Mouse (Mus musculus) kidney, embryonic 14.5 days (tissue): ENCODE measurements around the gene D10Jhu81e. TPM values are rescaled to one million over a fixed set of nuclear protein-coding genes. Genes with fewer than 3 reads are reported as not detected.

Experiments
- ATAC-seq: fragments of 200-750 bp; cut with Nextera tagmentation; 2 replicates; pipeline ENCODE4 v1.8.0; 2017; ENCODE audit warnings: moderate number of reproducible peaks, mild to moderate bottlenecking, moderate TSS enrichment, moderate library complexity; ENCODE audit not compliant: low FRiP score, low TSS enrichment
- H3K27ac ChIP-seq: fragments of 300-500 bp; sonication (generic); 2 replicates; pipeline ENCODE4 v1.5.1; 2014; ENCODE audit warnings: low read depth, mild to moderate bottlenecking, low read length, moderate library complexity, mixed read lengths
- H3K27me3 ChIP-seq: fragments of 300-500 bp; sonication (generic); 2 replicates; pipeline ENCODE4 v1.6.1; 2014; ENCODE audit warnings: mild to moderate bottlenecking, low read length; ENCODE audit not compliant: control insufficient read depth, insufficient read depth
- H3K36me3 ChIP-seq: fragments of 300-500 bp; sonication (generic); 2 replicates; pipeline ENCODE4 v1.6.1; 2014; ENCODE audit warnings: low read length, mixed read lengths; ENCODE audit not compliant: control insufficient read depth, insufficient read depth
- H3K4me1 ChIP-seq: fragments of 300-500 bp; sonication (generic); 2 replicates; pipeline ENCODE4 v1.6.1; 2014; ENCODE audit warnings: low read length, mixed read lengths; ENCODE audit not compliant: control insufficient read depth, insufficient read depth
- H3K4me2 ChIP-seq: fragments of 300-500 bp; sonication (generic); replicated peaks from 2 replicates; pipeline ENCODE4 v1.6.1; 2014; ENCODE audit warnings: low read depth, mild to moderate bottlenecking, low read length
- H3K4me3 ChIP-seq: fragments of 300-500 bp; sonication (generic); 2 replicates; pipeline ENCODE4 v1.5.1; 2014; ENCODE audit warnings: mild to moderate bottlenecking, low read length
- H3K9ac ChIP-seq: fragments of 300-500 bp; sonication (generic); 2 replicates; pipeline ENCODE4 v1.6.1; 2014; ENCODE audit warnings: low read depth, mild to moderate bottlenecking, low read length, moderate library complexity
- H3K9me3 ChIP-seq: fragments of 300-500 bp; sonication (generic); 2 replicates; pipeline ENCODE4 v1.6.1; 2016; ENCODE audit warnings: low read length; ENCODE audit not compliant: control insufficient read depth
- WGBS: fragments of 180-500 bp; shearing (Covaris S2); extraction: QIAGEN DNeasy Blood & Tissue Kit; methylation state at CpG from one replicate; pipeline ENCODE4 v1.1.7; 2014; 5-methylcytosine and 5-hydroxymethylcytosine counted together
- polyA plus RNA-seq: library from polyadenylated mRNA; unstranded; fragments of >200 nt; fragmentation: Nextera tagmentation; extraction: Ambion mirVana; gene quantifications from 2 replicates; pipeline ENCODE4 v1.2.1, GENCODE M21; 2014

D10Jhu81e gene
- polyA plus RNA-seq, 1 experiment from 2014 or later = 16.3 TPM

DNA sequence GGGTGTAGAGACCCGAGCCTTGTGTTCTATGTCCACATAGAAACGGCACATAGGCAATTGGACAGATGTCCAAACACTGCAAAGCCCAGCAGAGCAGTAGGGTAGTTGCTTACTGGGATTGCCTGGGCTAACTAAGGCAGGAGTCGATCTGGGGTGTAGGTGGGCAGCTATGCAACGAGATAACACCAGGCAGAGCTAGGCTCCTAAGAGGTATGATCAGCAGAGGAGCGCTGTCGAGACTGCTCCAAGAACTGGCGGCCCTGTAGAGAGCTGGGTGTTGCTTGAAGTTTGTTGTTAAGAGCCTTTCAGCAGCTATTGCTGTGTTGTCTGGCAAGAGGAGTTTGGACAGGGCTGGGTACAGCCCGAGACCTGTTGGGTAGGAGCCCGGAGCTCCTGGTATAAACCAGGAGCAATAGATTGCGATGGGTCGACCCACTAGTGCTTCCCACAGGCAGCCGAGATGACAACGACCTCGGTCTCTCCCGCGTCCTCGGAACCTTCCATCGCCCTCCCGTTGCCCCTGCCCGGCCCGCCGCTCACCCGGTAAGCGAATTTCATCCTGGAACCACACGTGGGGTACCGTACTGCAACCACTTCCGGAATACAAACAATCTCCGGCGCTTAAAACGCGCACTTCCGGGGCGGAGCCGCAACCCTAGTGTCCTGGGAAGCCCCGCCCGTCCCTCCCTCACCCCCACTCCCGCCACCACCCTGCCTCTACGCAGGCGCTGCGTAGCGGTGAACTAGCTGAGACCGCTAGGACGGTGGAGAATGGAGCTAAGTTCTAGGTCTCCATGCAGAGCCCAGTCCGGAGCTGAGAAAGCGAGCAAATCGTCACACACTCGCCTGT is 15.2 kb upstream of the D10Jhu81e start, which contains the start of gene Pwp2:
Gene Pwp2 (minus strand): TSS at position 619 of the 850 bp plus-strand sequence.
- WGBS = under 1% methylated on average over 47 of the region's 47 CpGs
- Histone ChIP-seq H3K4me1 (0 out of 2 replicates have a peak, but pooled peaks cover 9% of the 10 kb centered on the region), H3K9ac (peak within 1 kb of the TSS; percentile 68), H3K4me2 (peak within 1 kb of the TSS; percentile 75), H3K27ac (peak within 1 kb of the TSS; percentile 57; the same call in 1 of the 2 replicates), H3K9me3 (no peaks in the 10 kb centered on the region), H3K27me3 (no peaks in the 10 kb centered on the region), H3K4me3 (peak within 1 kb of the TSS; percentile 79), H3K36me3 (peaks cover 60% of the 10 kb centered on the region)
- ATAC-seq = peak; percentile 95

DNA sequence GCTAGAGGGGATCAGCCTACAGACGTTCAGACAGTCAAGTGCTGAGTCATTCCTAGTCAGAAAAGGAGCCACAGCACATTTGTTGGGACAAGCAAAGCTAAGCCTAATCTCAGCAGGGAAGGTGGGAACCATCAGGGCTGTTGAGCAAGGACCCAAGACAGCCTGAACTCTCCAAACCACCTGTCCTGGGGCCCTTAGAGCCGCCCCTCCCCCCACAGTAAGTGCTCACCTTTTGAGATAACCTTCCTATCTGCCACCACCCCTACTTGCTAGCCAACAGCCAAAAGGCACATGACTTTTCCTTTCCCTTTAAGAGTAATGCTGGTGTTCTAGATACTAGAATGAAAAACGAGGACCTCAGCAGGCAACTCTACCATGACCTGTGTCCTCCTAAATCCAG is 14.0 kb upstream of the D10Jhu81e start:
- Histone ChIP-seq H3K27ac (no peak overlapping the region), H3K9ac (no peak overlapping the region), H3K4me2 (no peak overlapping the region), H3K36me3 (peaks cover 61% of the 10 kb centered on the region), H3K27me3 (no peaks in the 10 kb centered on the region), H3K4me3 (no peak overlapping the region), H3K4me1 (0 out of 2 replicates have a peak, but pooled peaks cover 9% of the 10 kb centered on the region), H3K9me3 (no peaks in the 10 kb centered on the region)
- ATAC-seq = no peak
- WGBS = 89% methylated on average over 3 of the region's 3 CpGs

DNA sequence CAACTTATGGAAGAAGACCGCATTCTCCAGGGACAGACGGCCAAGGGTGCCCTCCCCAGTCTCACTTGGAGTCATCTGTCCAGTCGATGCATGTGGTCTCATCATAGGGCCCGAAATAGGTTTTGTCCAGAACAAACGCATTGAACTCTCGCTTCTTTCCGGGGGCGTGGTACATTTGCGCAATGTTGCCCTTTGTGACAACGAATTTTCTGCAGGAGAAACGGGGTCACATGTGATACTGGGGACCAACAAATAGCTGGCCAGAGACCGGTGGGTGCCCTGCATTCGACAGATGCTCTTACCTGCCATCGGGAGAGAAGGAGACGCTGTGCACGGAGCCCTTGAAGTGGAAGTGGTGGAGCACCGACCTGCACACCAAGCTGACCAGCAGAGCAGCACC is 12.7 kb upstream of the D10Jhu81e start:
- H3K9ac ChIP-seq = no peak overlapping the region
- no peak overlapping the region for H3K27ac ChIP-seq
- no peak overlapping the region for H3K4me3 ChIP-seq
- no peaks in the 10 kb centered on the region for H3K27me3 ChIP-seq
- peaks cover 61% of the 10 kb centered on the region for H3K36me3 ChIP-seq
- no peak overlapping the region for H3K4me2 ChIP-seq
- WGBS = 95% methylated on average over 17 of the region's 17 CpGs
- no peak for ATAC-seq
- 0 out of 2 replicates have a peak, but pooled peaks cover 9% of the 10 kb centered on the region for H3K4me1 ChIP-seq
- H3K9me3 ChIP-seq = no peaks in the 10 kb centered on the region

DNA sequence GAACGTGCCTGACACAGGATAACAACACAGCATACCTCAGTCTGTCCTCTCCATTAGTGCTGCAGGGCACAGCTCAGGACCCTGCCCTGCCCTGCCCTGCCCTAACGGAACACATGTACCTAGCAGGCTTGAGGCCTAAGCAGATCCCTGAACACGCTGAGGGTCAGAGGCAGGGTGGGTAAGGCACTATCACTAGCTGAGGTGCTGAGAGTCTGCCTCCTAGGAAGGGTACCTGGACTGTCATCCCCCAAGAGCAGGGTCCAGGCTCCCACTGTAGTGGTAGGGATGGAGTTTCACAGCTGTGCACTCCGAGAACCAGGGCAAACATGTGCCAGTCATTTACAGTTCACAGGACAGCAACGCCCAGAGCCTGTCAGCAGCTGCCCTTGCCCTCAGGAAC is 4.9 kb upstream of the D10Jhu81e start:
- Histone ChIP-seq H3K9me3 (no peaks in the 10 kb centered on the region), H3K4me1 (no peaks in the 10 kb centered on the region), H3K4me3 (no peak overlapping the region), H3K27ac (no peak overlapping the region), H3K9ac (no peak overlapping the region), H3K27me3 (no peaks in the 10 kb centered on the region), H3K36me3 (peaks cover 86% of the 10 kb centered on the region), H3K4me2 (no peak overlapping the region)
- WGBS = 95% methylated on average over 5 of the region's 5 CpGs
- ATAC-seq = no peak

DNA sequence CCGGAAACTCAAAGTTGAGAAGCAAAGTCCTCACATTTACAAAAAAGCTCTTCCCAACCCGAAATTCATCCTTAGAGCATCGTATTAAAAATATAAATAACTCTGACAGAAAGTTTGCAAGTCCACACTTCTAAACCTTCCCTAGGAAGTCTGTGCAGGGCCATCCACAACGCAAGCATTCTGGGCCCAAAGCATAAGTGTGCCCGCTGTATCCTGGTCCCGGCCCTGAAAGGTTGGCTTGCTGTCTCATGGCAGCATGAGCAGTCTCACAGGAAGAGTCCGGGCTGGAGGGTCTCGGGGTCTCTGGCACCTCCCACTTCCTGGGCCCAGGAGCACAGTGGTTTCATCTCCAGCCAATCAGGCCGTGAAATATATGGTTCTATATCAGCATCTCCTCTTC is 2.0 kb upstream of the D10Jhu81e start:
- ATAC-seq = no peak
- WGBS = 92% methylated on average over 9 of the region's 9 CpGs
- Histone ChIP-seq H3K9me3 (no peaks in the 10 kb centered on the region), H3K4me1 (peaks cover 9% of the 10 kb centered on the region), H3K27me3 (no peaks in the 10 kb centered on the region), H3K27ac (no peak overlapping the region), H3K36me3 (peaks cover 69% of the 10 kb centered on the region), H3K9ac (no peak overlapping the region), H3K4me3 (no peak overlapping the region), H3K4me2 (no peak overlapping the region)

DNA sequence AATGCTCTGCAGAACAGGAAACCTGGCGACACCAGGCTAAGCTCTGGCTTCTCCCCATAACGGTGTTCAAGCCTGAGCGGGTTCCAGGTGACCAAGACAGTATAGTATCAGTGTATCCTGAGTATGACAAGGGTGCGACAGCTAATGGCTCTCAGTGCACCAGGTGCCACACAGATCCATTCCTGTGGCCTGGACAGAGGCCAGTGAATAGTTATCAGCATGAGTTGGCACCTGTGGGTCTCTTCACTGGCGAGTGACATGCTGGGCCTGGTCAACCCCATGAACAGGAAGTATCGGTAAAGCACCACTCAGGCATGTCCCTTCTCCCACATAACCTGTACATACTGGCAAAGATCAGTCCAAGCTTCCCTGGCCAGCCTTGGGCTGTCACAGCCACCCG is 1.5 kb upstream of the D10Jhu81e start:
- peaks cover 9% of the 10 kb centered on the region for H3K4me1 ChIP-seq
- ATAC-seq = no peak
- WGBS = 90% methylated on average over 7 of the region's 7 CpGs
- H3K9ac ChIP-seq = no peak overlapping the region
- no peaks in the 10 kb centered on the region for H3K27me3 ChIP-seq
- no peak overlapping the region for H3K4me3 ChIP-seq
- no peak overlapping the region for H3K4me2 ChIP-seq
- H3K9me3 ChIP-seq = no peaks in the 10 kb centered on the region
- H3K36me3 ChIP-seq = peaks cover 67% of the 10 kb centered on the region
- no peak overlapping the region for H3K27ac ChIP-seq

DNA sequence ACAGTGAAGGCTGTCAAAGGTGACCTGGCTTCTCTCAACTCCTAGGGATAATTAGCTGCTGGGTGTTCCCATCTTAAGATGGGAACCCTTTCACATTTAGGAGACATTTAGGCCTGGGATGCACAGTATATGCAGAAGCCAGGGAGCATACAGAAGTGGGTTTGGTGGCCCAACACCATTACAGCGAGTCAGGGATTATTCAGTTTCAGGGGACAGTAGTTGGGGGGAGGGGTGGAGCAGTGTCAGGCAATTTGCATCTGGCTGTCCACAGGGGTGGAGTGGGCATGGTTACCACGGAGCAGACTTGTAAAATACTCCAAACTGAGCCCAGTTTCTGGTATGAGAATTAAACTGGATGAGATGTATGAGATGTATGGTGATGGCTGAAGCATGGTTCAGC is 863 bp upstream of the D10Jhu81e start:
- peak overlapping the region; percentile 67 for H3K4me2 ChIP-seq
- WGBS = 60% methylated on average over 2 of the region's 2 CpGs
- no peak for ATAC-seq
- no peaks in the 10 kb centered on the region for H3K27me3 ChIP-seq
- H3K9me3 ChIP-seq = no peaks in the 10 kb centered on the region
- peak overlapping the region; percentile 90; the same call in 1 of the 2 replicates for H3K4me3 ChIP-seq
- H3K27ac ChIP-seq = no peak overlapping the region
- peaks cover 66% of the 10 kb centered on the region for H3K36me3 ChIP-seq
- H3K9ac ChIP-seq = no peak overlapping the region
- H3K4me1 ChIP-seq = peaks cover 9% of the 10 kb centered on the region

DNA sequence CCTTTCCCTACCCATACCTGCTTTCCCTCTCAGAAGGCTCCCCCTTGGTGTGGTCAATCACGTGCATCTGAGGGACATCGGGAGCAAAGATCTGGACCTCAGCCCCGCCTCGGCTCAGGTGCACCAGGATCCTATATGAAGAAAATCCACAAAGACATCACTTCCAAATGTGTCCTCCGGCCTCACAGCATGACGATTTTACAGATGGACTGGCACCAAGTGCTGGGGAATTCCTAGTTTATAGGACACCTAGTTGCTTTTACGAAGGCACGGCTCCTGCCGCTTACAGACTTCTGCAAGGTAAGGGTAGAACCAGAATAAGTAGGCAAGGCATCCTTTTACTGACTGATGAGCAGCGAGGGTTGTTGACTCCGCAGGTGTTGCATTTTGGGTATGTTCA is 790 bp downstream of the D10Jhu81e start:
- Histone ChIP-seq H3K27ac (no peak overlapping the region), H3K36me3 (peaks cover 61% of the 10 kb centered on the region), H3K27me3 (no peaks in the 10 kb centered on the region), H3K4me3 (peak overlapping the region; percentile 90), H3K4me2 (peak overlapping the region; percentile 67), H3K9me3 (no peaks in the 10 kb centered on the region), H3K9ac (peak overlapping the region; percentile 89; the same call in 1 of the 2 replicates), H3K4me1 (peaks cover 9% of the 10 kb centered on the region)
- WGBS = 84% methylated on average over 11 of the region's 11 CpGs
- no peak for ATAC-seq

DNA sequence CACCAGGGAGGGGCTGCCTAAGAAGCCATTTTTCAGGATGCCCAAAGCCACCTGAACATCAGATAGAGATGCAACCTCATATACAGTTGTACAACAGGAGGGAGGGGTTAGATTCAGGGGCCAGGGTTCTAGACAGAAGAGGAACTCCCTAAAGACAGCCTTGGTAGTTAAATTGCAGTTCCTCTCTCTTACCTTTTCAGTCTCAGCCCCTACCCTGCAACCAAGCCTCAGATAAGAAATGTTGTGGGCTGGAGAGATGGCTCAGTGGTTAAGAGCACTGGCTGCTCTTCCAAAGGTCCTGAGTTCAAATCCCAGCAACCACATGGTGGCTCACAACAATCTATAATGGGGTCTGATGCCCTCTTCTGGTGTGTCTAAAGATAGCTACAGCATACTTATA is 1.8 kb downstream of the D10Jhu81e start:
- Histone ChIP-seq H3K27ac (no peak overlapping the region), H3K36me3 (peaks cover 57% of the 10 kb centered on the region), H3K9me3 (no peaks in the 10 kb centered on the region), H3K4me3 (no peak overlapping the region), H3K9ac (no peak overlapping the region), H3K4me1 (peaks cover 9% of the 10 kb centered on the region), H3K4me2 (no peak overlapping the region), H3K27me3 (no peaks in the 10 kb centered on the region)
- no peak for ATAC-seq
